Mouse (Mus musculus): ENCODE results near the gene Gemin2. TPM values are rescaled to one million over a fixed set of nuclear protein-coding genes. Genes with fewer than 3 reads are reported as not detected.

Gene Gemin2
- polyA plus RNA-seq, 1 experiment from 2014 or later, result 35.6 TPM

DNA sequence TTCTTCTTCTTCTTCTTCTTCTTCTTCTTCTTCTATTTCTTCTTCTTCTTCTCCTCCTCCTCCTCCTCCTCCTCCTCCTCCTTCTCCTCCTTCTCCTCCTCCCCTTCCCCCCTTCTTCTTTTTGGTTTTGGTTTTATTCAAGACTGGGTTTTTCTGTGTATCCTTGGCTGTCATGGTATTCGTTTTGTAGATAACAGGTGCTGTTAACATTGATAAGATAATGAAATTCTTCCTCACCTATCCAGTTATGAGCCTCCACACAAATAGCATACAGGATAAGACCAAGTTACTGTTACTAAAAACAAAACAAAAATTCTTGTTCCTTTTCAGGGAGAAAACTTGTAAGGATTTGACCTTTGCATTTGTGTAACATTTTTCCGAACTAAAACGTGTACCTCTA, 52.6 kb downstream of the Gemin2 start:
- Histone ChIP-seq H3K27ac (peak overlapping the region; percentile 100; the same call in 1 of the 2 replicates), H3K27me3 (ENCODE audit: insufficient read depth, poor library complexity, severe bottlenecking) (0 out of 2 replicates have a peak, but pooled peaks cover 4% of the 10 kb centered on the region), H3K4me3 (peak overlapping the region; percentile 99), H3K9me3 (no peaks in the 10 kb centered on the region), H3K4me1 (peaks cover 10% of the 10 kb centered on the region; the same call in 1 of the 2 replicates), H3K36me3 (peaks cover 29% of the 10 kb centered on the region)
- WGBS, result 59% methylated on average over 3 of the region's 3 CpGs
- DNase-seq (ENCODE audit: low spot score), result no peak

DNA sequence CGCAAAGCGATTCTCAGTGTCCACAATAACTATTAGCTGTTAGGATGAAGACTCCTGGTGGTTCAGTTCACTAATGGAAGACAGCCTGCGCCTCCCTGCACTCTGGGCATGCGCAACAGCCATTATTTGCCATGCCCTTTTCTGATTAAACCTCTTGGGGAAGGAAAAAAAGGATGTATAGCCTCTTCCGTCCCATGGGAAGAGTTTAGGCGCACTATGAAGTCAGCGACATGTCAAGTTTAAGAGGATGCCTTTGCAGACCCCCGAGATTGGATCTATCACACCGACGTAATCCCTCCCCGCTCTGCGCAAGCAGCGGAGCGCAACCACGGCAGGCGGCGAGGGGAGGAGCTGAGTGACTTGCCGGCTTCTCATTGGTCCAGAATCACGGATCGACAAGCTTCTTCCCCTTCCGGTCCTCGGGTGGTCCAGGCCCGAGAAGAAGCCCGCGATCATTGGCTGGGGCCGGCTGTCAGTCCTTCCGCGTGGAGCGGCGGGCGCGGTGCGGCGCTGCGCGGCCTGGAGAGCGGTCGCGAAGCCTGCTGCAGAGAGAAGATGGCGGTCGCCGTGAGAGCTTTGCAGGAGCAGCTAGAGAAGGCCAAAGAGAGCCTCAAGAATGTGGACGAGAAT, 53.4 kb downstream of the Gemin2 start, which contains the start of gene Pnn:
TSS of gene Pnn (plus strand) at position 437 of the 630 bp plus-strand sequence.
- Histone ChIP-seq H3K4me1 (peaks cover 10% of the 10 kb centered on the region; the same call in 1 of the 2 replicates), H3K9me3 (no peaks in the 10 kb centered on the region), H3K27ac (peak within 1 kb of the TSS; percentile 100), H3K4me3 (peak within 1 kb of the TSS; percentile 99), H3K27me3 (ENCODE audit: insufficient read depth, poor library complexity, severe bottlenecking) (0 out of 2 replicates have a peak, but pooled peaks cover 4% of the 10 kb centered on the region), H3K36me3 (peaks cover 37% of the 10 kb centered on the region)
- WGBS, result under 1% methylated on average over 43 of the region's 43 CpGs
- peak; percentile 99 for DNase-seq (ENCODE audit: low spot score)

DNA sequence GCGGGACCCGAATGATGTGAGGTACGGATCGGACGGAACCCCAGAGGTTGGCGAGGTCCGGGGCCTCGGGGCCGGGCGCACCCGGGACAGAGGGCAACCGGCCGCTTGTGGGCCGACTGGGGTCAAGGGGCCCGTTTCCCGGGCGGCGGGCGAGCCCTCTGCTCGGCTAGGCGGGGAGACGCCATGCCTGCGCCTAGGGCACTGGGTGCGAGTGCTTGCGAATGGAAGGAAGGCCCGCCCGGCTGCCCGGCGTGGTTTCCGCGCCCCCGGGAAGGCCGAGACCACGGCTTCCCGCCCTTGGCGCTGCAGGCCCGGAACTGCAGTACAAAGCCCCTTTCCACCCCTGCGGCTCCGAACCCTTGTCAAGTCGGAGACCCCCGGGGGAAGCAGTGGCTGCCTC, 53.9 kb downstream of the Gemin2 start:
- H3K4me3 ChIP-seq, result peak overlapping the region; percentile 99
- WGBS, result under 1% methylated on average over 41 of the region's 41 CpGs

DNA sequence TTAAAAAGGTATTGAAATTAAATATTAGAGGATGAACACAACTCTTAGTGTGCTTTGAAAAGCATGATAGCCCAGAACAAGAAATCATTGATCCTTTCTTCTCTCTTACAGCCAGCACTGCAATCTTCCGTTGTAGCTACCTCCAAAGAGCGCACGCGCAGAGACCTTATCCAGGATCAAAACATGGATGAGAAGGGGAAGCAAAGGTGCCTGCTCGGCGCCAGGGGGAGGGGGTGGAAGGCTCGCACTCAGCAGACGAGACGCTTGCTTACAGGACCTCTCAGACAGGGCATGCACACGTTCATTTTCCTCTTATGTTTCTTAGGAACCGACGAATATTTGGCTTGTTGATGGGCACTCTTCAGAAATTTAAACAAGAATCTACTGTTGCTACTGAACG, 55.6 kb downstream of the Gemin2 start:
- Histone ChIP-seq H3K27me3 (ENCODE audit: insufficient read depth, poor library complexity, severe bottlenecking) (0 out of 2 replicates have a peak, but pooled peaks cover 2% of the 10 kb centered on the region), H3K9me3 (no peaks in the 10 kb centered on the region), H3K4me3 (no peak overlapping the region), H3K27ac (no peak overlapping the region), H3K36me3 (peaks cover 55% of the 10 kb centered on the region), H3K4me1 (peaks cover 10% of the 10 kb centered on the region; the same call in 1 of the 2 replicates)
- 93% methylated on average over 13 of the region's 13 CpGs for WGBS
- DNase-seq (ENCODE audit: low spot score), result peak; percentile 5

More for the DNA sequence above, 53.9 kb downstream of the Gemin2 start:
- H3K27me3 ChIP-seq (ENCODE audit: insufficient read depth, poor library complexity, severe bottlenecking), result 0 out of 2 replicates have a peak, but pooled peaks cover 4% of the 10 kb centered on the region
- no peaks in the 10 kb centered on the region for H3K9me3 ChIP-seq
- peak overlapping the region; percentile 100 for H3K27ac ChIP-seq
- H3K36me3 ChIP-seq, result peaks cover 42% of the 10 kb centered on the region
- DNase-seq (ENCODE audit: low spot score), result no peak
- H3K4me1 ChIP-seq, result peaks cover 10% of the 10 kb centered on the region; the same call in 1 of the 2 replicates

DNA sequence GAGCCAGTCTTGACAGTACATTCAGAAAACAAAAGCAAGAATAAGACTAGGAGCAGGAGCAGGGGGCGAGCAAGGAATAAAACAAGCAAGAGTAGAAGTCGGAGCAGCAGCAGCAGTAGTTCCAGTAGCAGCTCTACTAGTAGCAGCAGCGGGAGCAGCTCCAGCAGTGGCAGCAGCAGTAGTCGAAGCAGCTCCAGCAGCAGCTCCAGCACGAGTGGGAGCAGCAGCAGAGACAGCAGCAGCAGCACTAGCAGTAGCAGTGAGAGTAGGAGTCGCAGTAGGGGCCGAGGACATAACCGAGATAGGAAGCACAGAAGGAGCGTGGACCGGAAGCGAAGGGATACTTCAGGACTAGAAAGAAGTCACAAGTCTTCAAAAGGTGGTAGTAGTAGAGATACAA, 59.1 kb downstream of the Gemin2 start:
- H3K4me3 ChIP-seq, result no peak overlapping the region
- no peaks in the 10 kb centered on the region for H3K9me3 ChIP-seq
- H3K36me3 ChIP-seq, result peaks cover 68% of the 10 kb centered on the region
- 85% methylated on average over 11 of the region's 11 CpGs for WGBS
- no peak for DNase-seq (ENCODE audit: low spot score)
- H3K27ac ChIP-seq, result no peak overlapping the region
- H3K27me3 ChIP-seq (ENCODE audit: insufficient read depth, poor library complexity, severe bottlenecking), result no peaks in the 10 kb centered on the region
- peaks cover 5% of the 10 kb centered on the region; the same call in 1 of the 2 replicates for H3K4me1 ChIP-seq

DNA sequence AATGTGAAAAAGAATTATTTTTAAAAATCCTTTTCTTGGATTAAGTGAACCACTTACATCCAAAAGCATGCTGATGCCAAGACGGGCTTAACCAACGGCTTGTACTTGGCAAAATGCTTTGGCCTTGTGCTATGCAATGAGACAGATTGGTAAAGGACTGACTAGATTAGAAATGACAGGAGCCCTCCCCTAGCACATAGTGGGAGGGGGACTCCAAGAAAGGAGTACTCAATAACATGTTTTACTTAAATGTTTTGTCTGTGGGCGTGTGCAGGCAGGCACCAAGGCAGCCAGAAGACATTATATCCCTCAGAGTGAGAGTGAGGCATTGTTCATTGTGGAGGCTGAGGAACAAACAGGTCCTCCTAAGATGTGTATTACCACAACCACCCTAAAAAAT, 60.9 kb downstream of the Gemin2 start:
- Histone ChIP-seq H3K27ac (no peak overlapping the region), H3K9me3 (no peaks in the 10 kb centered on the region), H3K4me1 (no peaks in the 10 kb centered on the region), H3K27me3 (ENCODE audit: insufficient read depth, poor library complexity, severe bottlenecking) (no peaks in the 10 kb centered on the region), H3K4me3 (no peak overlapping the region), H3K36me3 (peaks cover 56% of the 10 kb centered on the region)
- no peak for DNase-seq (ENCODE audit: low spot score)
- WGBS, result 88% methylated on average over 3 of the region's 3 CpGs

DNA sequence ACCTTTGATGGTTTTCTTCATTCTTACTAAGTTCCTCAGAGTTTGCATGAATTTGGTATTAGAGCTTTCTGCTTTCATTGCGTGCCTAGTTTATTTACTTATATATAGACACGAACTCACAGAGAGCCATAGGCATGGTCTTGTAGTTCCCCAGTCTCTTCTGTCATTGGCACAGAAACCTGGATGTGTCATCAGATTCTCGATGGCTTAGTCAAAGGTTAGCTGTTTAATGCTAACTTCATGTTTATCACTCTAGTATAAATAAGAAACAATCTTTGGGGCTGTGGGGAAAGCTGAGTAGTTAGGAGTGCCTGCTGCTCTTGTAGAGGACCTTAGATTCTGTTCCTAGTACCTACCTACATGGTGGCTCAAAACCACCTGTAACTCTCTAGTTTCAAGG, 63.8 kb downstream of the Gemin2 start:
- Histone ChIP-seq H3K4me1 (no peaks in the 10 kb centered on the region), H3K9me3 (no peaks in the 10 kb centered on the region), H3K4me3 (no peak overlapping the region), H3K27me3 (ENCODE audit: insufficient read depth, poor library complexity, severe bottlenecking) (no peaks in the 10 kb centered on the region), H3K36me3 (peaks cover 27% of the 10 kb centered on the region), H3K27ac (no peak overlapping the region)
- 90% methylated on average over 3 of the region's 3 CpGs for WGBS
- no peak for DNase-seq (ENCODE audit: low spot score)

DNA sequence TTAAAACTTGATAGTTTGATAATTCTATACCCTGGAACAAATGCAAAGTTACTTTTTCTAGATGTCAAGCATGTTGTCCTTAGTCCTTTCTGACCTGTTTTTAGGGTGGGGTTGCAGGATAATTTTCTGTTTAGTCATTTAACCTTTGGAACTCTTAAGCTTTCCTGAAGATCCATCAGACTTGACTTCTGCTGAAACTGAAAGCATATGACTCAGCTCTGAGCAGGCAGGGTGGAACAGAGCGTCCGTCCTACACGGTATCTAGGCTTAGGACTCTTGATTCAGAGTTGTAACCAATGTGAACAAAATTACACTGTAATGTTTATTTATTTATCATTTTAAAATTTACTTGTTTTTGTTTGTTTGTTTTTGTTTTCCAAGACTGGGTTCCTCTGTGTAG, 64.7 kb downstream of the Gemin2 start:
- no peak overlapping the region for H3K4me3 ChIP-seq
- no peaks in the 10 kb centered on the region for H3K9me3 ChIP-seq
- H3K27me3 ChIP-seq (ENCODE audit: insufficient read depth, poor library complexity, severe bottlenecking), result no peaks in the 10 kb centered on the region
- no peak for DNase-seq (ENCODE audit: low spot score)
- H3K4me1 ChIP-seq, result no peaks in the 10 kb centered on the region
- H3K36me3 ChIP-seq, result peaks cover 19% of the 10 kb centered on the region
- H3K27ac ChIP-seq, result no peak overlapping the region
- WGBS, result 91% methylated on average over 3 of the region's 3 CpGs

Other genes with a start within 250 kb of the Gemin2 start
- 77.3 and 84.6 TPM in 2 replicates for gene Sec23a, start 1.4 kb upstream of the Gemin2 start, polyA plus RNA-seq (2016; fragmentation: Nextera tagmentation; extraction: Ambion mirVana)
- 75.5 and 82.4 TPM in 2 replicates for gene Trappc6b, start 48.1 kb downstream of the Gemin2 start, polyA plus RNA-seq (2016; fragmentation: Nextera tagmentation; extraction: Ambion mirVana)
- 76.5 and 89.5 TPM in 2 replicates for gene Pnn, start 53.5 kb downstream of the Gemin2 start, polyA plus RNA-seq (2016; fragmentation: Nextera tagmentation; extraction: Ambion mirVana)
- 38.0 and 50.8 TPM in 2 replicates for gene Mia2, start 82.4 kb downstream of the Gemin2 start, polyA plus RNA-seq (2016; fragmentation: Nextera tagmentation; extraction: Ambion mirVana)
- gene Fbxo33, start 206.3 kb downstream of the Gemin2 start, polyA plus RNA-seq (2016; fragmentation: Nextera tagmentation; extraction: Ambion mirVana), result 3.9 and 6.1 TPM in 2 replicates